Mouse (Mus musculus): ENCODE measurements around the gene Hp.

Hp gene

GRCm38 (mm10) chr8:109551663-109552062, 27.3 kb downstream of the Hp start:
- peak; percentile 25 for DNase-seq

- DNase-seq: no peak
Measured at GRCm38 (mm10) chr8:109544049-109544448, 34.9 kb downstream of the Hp start.

GRCm38 (mm10) chr8:109542748-109543519, 36.0 kb downstream of the Hp start:
- DNase-seq: no peak

- no peak for DNase-seq
Measured at GRCm38 (mm10) chr8:109542165-109542564, 36.8 kb downstream of the Hp start.

GRCm38 (mm10) chr8:109536703-109537102, 42.3 kb downstream of the Hp start:
- DNase-seq: peak; percentile 64

- DNase-seq: peak; percentile 55
Measured at GRCm38 (mm10) chr8:109535140-109535990, 43.6 kb downstream of the Hp start.
